Mouse (Mus musculus) kidney, adult 2 months (tissue): ENCODE measurements around the gene Nufip2.

Experiments
- CTCF ChIP-seq: fragments of 200-500 bp; conservative IDR thresholded peaks from 2 replicates; pipeline ENCODE4 v1.5.1; 2011; ENCODE audit warnings: low read depth, mild to moderate bottlenecking, control low read depth, low read length, moderate library complexity, mixed read lengths; ENCODE audit not compliant: insufficient read depth, insufficient read length
- POLR2A ChIP-seq: fragments of 200-500 bp; IDR thresholded peaks from one replicate; pipeline ENCODE4 v1.6.1; 2011; ENCODE audit warnings: low read depth, low read length, control low read depth

DNA sequence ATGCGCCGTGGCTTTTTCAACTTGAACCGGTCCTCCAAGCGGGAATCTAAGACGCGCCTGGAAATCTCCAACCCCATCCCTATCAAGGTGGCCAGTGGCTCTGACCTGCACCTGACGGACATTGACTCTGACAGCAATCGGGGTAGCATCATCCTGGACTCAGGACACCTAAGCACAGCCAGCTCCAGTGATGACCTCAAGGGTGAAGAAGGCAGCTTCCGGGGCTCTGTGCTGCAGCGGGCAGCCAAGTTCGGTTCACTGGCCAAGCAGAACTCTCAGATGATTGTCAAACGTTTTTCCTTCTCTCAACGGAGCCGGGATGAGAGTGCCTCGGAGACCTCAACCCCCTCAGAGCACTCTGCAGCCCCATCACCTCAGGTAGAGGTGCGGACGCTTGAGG lies 91.5 kb downstream of the Nufip2 start:
- TF ChIP-seq CTCF (no peak), POLR2A (no peak)
